Mouse (Mus musculus): ENCODE results near the gene Khnyn. TPM values are rescaled to one million over a fixed set of nuclear protein-coding genes. Genes with fewer than 3 reads are reported as not detected.

Gene Khnyn
- 7.3 and 10.5 TPM in 2 replicates for polyA plus RNA-seq (2012; ENCODE audit: insufficient read depth, low replicate concordance)

DNA sequence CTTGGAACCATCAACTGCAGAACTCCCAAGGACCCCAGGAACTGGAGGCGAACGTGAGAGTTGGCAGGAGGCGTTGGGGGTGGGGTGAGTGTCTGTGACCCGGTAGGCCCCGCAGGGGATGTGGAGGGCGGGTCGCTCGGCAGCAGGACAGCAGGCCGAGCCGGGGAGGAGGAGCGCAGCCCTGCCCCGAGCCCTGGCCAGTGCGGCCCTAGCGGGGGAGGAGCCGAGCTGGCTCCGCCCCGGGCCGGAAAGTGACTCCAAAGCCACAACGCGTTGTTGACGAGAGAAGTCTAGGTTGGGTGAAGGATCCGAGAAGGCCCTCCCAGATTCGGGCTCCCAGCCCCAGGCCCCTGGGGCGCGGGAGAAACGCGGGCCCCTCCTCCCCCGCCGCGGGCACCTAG is at the start of gene Khnyn:
Khnyn (plus strand) TSS at position 235 of the 401 bp plus-strand sequence.
- Histone ChIP-seq H3K4me1 (peaks cover 90% of the 10 kb centered on the region), H3K4me3 (replicated peaks) (peak within 1 kb of the TSS; percentile 94), H3K36me3 (replicated peaks; ENCODE audit: low read length) (peaks cover 41% of the 10 kb centered on the region), H3K9me3 (no peaks in the 10 kb centered on the region), H3K27me3 (replicated peaks) (no peaks in the 10 kb centered on the region)
- TF ChIP-seq FLI1 (IDR thresholded peaks at IDR 0.05; ENCODE audit: low read length) (no peak), GATA1 (IDR thresholded peaks at IDR 0.05; ENCODE audit: borderline replicate concordance, low read length) (no peak)

DNA sequence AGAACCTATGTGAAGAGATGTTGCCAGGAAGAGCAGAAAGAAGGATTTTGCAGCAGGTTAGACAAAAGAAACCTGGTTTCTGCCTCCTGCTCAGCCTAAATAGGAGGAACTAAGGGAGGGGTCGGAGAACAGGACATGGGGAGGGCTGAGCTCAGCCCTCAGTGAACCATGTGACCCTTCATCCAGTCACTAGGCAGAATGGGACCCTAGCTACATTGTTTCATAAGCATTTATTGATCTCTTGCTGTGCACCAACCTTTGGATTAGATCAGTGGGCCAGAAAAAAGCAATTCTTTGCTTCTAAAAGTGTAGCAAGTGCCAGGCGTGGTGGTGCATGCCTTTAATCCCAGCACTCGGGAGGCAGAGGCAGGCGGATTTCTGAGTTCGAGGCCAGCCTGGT is 46.4 kb upstream of the Khnyn start:
- Histone ChIP-seq H3K4me3 (replicated peaks) (no peak overlapping the region), H3K9me3 (no peaks in the 10 kb centered on the region), H3K27me3 (replicated peaks) (peaks cover 46% of the 10 kb centered on the region), H3K4me1 (peaks cover 23% of the 10 kb centered on the region), H3K36me3 (replicated peaks; ENCODE audit: low read length) (no peaks in the 10 kb centered on the region)
- TF ChIP-seq GATA1 (IDR thresholded peaks at IDR 0.05; ENCODE audit: borderline replicate concordance, low read length) (no peak), FLI1 (IDR thresholded peaks at IDR 0.05; ENCODE audit: low read length) (no peak)

DNA sequence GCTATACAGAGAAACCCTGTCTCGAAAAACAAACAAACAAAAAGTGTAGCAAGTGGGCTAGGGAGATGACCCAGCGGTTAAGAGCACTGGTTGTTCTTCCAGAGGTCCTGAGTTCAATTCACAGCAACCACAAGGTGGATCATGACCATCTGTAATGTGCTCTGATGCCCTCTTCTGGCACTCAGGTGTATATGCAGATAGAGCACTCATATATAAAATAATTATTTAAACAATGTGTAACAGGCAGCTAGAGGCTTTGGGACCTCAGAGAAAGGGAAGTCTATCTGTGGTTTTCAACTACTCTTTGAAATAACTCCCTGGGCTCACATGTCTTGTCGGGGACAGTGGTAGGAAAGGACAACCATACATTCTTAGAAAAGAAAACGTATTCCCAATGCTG is 46.0 kb upstream of the Khnyn start:
- no peak overlapping the region for H3K4me3 ChIP-seq (replicated peaks)
- no peaks in the 10 kb centered on the region for H3K9me3 ChIP-seq
- TF ChIP-seq GATA1 (IDR thresholded peaks at IDR 0.05; ENCODE audit: borderline replicate concordance, low read length) (no peak), FLI1 (IDR thresholded peaks at IDR 0.05; ENCODE audit: low read length) (no peak)
- H3K36me3 ChIP-seq (replicated peaks; ENCODE audit: low read length), result no peaks in the 10 kb centered on the region
- peaks cover 43% of the 10 kb centered on the region for H3K27me3 ChIP-seq (replicated peaks)
- H3K4me1 ChIP-seq, result peaks cover 23% of the 10 kb centered on the region

DNA sequence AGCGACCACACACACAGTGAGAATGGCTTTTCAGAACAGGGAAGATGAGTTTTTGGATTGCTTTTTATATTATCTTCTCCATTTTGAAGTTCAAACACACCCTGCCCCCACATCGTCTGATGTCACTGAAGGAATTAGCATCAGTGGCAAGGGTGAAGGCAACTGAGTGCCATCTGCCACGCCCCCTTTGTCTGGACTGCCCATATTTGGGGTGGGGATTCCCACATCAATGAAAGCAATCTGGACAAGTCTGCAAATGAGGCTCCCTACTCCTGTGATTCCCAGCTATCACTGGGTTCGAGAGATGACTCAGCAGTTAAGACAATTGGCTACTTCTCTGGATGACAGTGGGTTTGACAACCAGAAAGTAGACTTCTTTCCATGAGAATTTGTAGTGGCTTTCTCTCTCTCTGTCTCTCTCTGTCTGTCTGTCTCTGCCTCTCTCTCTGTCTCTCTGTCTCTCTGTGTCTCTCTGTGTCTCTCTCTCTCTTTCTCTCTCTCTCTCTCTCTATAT is 43.8 kb upstream of the Khnyn start:
- TF ChIP-seq GATA1 (IDR thresholded peaks at IDR 0.05; ENCODE audit: borderline replicate concordance, low read length) (no peak), FLI1 (IDR thresholded peaks at IDR 0.05; ENCODE audit: low read length) (no peak)
- no peaks in the 10 kb centered on the region for H3K9me3 ChIP-seq
- peaks cover 18% of the 10 kb centered on the region for H3K4me1 ChIP-seq

DNA sequence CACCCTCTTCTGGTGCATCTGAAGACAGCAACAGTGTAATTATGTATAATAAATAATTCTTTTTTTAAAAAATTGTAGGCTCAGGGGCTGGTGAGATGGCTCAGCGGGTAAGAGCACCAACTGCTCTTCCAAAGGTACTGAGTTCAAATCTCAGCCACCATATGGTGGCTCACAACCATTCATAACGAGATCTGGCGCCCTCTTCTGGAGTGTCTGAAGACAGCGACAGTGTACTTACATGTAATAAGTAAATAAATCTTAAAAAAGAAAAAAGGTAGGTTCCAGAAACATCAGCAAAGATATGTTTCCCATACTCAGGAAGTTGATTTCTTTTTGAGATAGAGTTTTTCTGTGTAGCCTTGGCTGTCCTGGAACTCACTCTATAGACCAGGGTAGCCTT is 42.0 kb upstream of the Khnyn start:
- Histone ChIP-seq H3K36me3 (replicated peaks; ENCODE audit: low read length) (no peaks in the 10 kb centered on the region), H3K4me1 (peaks cover 18% of the 10 kb centered on the region), H3K4me3 (replicated peaks) (no peak overlapping the region), H3K27me3 (replicated peaks) (peaks cover 51% of the 10 kb centered on the region), H3K9me3 (no peaks in the 10 kb centered on the region)
- TF ChIP-seq FLI1 (IDR thresholded peaks at IDR 0.05; ENCODE audit: low read length) (no peak), GATA1 (IDR thresholded peaks at IDR 0.05; ENCODE audit: borderline replicate concordance, low read length) (no peak)

More for the DNA sequence above, 43.8 kb upstream of the Khnyn start:
- H3K27me3 ChIP-seq (replicated peaks), result peaks cover 45% of the 10 kb centered on the region
- no peaks in the 10 kb centered on the region for H3K36me3 ChIP-seq (replicated peaks; ENCODE audit: low read length)
- H3K4me3 ChIP-seq (replicated peaks), result no peak overlapping the region

DNA sequence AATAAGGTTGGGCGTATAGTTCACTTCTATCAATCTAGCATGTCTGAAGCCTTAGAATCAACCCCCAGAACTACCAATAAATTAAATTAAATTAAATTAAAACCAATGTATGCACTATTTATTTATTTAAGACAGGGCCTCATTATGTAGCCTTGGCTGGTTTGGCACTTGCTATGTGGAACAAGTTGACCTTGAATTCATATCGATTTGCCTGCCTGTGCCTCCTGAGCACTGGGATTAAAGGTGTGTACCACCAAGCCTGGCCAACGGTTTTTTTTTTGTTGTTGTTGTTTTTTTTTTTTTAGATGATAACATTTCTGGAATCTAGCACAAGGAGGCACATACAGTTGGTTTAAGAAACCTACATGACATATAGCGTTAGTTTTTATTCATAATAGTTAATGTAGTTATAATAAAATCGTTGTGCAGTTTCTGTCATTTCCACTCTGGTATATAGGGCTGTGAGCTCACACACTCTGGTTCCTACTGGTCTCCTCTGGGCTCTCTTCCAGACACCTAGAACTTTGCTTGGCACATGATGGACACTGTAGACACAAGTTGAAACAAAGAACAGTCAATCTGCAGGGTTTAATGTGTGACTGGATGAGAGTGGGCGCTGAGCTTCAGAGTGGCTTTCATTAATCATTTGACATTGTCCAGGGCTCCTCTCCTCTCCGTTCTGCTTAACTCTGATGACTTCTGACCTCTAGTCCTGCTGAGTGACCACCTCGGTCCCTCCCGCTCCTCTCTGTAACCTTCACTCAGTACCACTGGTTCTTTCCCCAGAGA is 39.0 kb upstream of the Khnyn start:
- no peaks in the 10 kb centered on the region for H3K36me3 ChIP-seq (replicated peaks; ENCODE audit: low read length)
- H3K27me3 ChIP-seq (replicated peaks), result peaks cover 40% of the 10 kb centered on the region
- H3K9me3 ChIP-seq, result no peaks in the 10 kb centered on the region
- no peak overlapping the region for H3K4me3 ChIP-seq (replicated peaks)
- H3K4me1 ChIP-seq, result peaks cover 12% of the 10 kb centered on the region
- TF ChIP-seq FLI1 (IDR thresholded peaks at IDR 0.05; ENCODE audit: low read length) (no peak), GATA1 (IDR thresholded peaks at IDR 0.05; ENCODE audit: borderline replicate concordance, low read length) (no peak)

DNA sequence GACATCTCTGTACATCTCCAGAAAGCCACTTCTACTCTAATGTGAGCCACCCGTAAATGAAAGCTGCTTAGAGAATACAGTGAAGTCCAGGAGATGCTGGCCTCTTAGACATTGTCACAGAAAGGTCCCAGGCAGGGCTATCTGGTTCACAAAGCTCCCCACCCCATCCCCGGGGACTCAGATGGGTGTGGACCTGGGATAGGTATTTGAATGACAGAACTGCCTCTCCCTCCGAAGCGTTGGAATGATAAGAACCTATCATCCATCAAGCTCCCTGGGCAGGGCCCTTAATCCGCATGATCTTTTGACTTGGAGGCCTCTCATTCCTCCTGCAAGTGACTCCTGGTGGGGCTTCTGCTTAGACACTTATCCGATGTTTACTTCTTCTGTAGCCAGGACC is 33.9 kb upstream of the Khnyn start:
- Histone ChIP-seq H3K9me3 (no peaks in the 10 kb centered on the region), H3K4me1 (peaks cover 30% of the 10 kb centered on the region), H3K27me3 (replicated peaks) (peaks cover 62% of the 10 kb centered on the region), H3K36me3 (replicated peaks; ENCODE audit: low read length) (no peaks in the 10 kb centered on the region), H3K4me3 (replicated peaks) (no peak overlapping the region)
- TF ChIP-seq FLI1 (IDR thresholded peaks at IDR 0.05; ENCODE audit: low read length) (no peak), GATA1 (IDR thresholded peaks at IDR 0.05; ENCODE audit: borderline replicate concordance, low read length) (no peak)

DNA sequence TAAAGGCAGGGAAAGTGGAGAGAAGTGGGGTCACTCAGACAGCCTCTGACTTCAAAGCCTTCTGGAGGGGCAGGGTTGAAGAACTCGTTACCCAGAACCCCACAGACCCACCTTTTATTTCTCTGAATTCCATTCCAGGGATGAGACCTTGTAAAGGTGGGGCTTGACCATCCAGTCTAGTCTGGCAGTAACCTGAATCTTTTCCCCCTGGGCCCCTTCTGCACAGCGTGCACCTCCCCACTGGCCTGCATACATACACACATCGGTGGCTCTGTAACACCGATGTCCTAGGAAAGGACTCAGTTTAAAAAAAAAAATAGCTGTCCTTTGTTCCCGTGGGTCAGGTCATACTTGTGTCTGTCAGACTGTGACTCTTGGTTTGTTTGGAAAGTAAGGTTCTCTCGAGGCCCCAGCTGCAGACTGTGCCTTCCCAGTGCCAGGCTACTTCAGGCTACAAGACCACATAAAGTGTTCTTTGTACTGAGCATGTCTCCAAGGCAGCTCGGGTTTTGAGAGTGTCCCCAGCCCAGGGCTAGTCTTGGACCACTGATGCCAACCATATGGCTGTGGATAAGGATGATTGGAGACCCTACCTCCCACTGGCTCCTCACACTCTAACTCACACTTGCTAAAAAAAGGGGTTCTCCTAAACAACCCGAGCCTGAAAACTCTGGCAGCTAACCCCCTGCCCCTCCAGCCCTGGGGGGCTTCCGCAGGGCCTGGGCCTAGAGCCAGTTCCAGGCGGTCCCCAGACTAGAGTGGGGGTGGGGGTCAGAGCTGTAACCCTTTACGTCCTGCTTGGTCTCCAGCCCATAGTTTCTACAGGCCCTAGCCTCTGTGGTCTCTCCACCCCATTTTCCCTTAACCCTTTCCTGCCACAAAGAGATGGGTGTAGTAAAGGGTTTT is 31.8 kb upstream of the Khnyn start:
- H3K9me3 ChIP-seq, result no peaks in the 10 kb centered on the region
- peaks cover 58% of the 10 kb centered on the region for H3K27me3 ChIP-seq (replicated peaks)
- no peak for TF ChIP-seq GATA1 (IDR thresholded peaks at IDR 0.05; ENCODE audit: borderline replicate concordance, low read length)
- no peak for TF ChIP-seq FLI1 (IDR thresholded peaks at IDR 0.05; ENCODE audit: low read length)
- H3K4me1 ChIP-seq, result peaks cover 40% of the 10 kb centered on the region
- no peak overlapping the region for H3K4me3 ChIP-seq (replicated peaks)
- no peaks in the 10 kb centered on the region for H3K36me3 ChIP-seq (replicated peaks; ENCODE audit: low read length)

DNA sequence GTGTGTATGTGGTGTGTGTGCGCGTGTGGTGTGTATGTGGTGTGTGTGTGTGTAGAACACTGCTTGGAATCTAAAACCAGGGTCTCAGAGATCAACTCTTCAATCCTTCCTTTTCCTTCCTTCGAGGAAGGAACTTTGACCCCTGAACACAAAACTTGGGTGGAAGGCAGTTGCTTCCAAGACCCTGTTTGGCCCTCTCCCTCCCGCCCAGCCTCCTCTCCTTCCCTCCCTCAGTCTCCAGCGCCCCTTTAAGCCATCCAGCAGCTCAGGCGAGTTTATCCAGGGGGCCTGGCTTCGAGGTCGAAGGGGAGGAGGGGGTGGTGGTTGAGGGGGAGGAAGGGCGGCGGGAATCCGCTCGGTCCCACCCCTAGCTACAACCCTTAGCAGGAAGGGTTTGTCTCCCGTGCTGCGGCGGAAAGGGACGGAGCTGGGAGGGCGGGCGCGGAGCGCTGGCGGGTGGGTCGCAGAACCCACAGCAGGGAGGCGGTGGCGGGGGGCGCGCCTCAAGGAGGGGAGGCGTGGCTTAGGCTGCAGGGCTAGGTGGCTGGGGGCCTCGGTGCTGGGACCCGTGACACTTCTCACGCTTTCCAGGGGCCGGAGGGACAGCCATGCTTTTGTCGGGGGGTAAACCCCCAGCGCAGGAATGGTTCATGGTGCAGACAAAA is 31.0 kb upstream of the Khnyn start, which contains the start of gene Nynrin:
Nynrin (plus strand) TSS at position 390 of the 665 bp plus-strand sequence.
- Histone ChIP-seq H3K36me3 (replicated peaks; ENCODE audit: low read length) (no peaks in the 10 kb centered on the region), H3K4me3 (replicated peaks) (peak within 1 kb of the TSS; percentile 93), H3K9me3 (no peaks in the 10 kb centered on the region), H3K4me1 (peaks cover 43% of the 10 kb centered on the region), H3K27me3 (replicated peaks) (peaks cover 58% of the 10 kb centered on the region)
- no peak for TF ChIP-seq FLI1 (IDR thresholded peaks at IDR 0.05; ENCODE audit: low read length)
- TF ChIP-seq GATA1 (IDR thresholded peaks at IDR 0.05; ENCODE audit: borderline replicate concordance, low read length), result no peak

Measured in megakaryocyte, embryonic 14.5 days (primary cell).